Mouse (Mus musculus): Measurements from ENCODE around the gene Cox15.

The Cox15 gene

DNA sequence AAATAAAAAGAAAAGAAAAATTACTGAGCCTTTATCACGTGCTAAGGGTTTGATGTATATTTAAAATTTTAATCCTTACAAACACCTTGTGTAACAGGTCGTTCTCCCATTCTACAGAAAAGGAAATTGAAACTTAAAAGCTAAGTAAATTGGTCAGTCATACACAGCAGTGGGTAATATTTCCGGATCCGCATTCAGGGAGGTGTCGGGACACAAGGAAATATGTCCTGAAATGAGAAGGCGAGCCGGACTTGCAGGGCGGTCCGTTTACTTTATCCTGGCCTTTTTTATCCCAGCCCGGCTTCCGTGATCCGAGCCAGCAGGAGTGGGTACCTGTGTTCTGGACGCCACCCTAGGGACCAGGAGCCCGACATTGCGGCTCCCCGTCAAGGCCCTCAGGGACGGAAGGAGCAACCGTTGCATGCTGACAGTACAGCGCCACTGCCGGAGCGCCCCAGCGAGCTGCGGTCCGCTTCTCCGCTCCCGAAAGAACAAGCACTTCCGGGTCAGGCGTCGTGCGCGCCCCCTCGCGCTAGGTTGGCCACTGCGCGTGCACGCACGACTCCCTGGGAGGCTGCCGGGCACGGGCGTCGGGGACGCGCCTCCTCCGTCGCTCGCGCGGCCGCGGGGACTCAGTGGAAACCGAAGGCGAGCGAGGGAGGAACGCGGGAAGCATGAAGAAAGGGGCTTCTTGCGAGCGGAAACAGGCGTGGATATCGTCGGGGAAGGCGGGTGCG lies at the start of gene Cox15, which contains the start of gene Cutc:
Gene Cox15, minus strand, starts transcription at position 512 of the 737 bp plus-strand sequence.
Gene Cutc, plus strand, starts transcription at position 508 of the 737 bp plus-strand sequence.
- DNase-seq (ENCODE audit: low spot score), result peak; percentile 98

DNA sequence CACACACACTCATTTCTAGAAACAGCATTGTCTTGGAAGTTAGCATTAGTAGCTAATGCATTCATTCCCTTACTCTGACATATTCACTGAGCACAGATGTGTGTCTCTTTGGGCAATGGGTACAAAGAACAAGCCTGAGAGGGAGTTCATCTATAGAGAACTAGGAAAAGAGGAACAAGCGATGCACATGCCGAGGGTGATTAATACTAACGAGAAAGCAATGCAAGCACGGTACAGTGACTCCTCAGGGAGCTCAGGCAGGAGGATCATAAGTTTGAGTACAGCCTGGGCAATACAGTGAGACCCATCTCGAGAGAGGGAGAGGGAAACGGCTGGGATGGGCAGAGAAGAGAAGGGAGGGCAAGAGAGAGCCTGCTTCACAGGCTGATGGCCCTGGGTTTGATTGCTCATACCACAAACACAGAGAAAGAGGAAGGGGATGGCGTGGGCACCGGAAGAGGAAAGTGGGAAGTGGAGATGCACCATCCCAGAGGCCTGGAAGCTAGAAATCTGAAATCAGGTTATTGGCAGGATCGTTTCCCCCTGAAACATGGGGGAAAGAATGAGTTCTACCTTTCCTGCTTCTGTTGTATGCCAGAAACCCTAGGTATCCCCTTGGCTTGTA lies 48.7 kb upstream of the Cox15 start:
- DNase-seq (ENCODE audit: low spot score), result no peak

DNA sequence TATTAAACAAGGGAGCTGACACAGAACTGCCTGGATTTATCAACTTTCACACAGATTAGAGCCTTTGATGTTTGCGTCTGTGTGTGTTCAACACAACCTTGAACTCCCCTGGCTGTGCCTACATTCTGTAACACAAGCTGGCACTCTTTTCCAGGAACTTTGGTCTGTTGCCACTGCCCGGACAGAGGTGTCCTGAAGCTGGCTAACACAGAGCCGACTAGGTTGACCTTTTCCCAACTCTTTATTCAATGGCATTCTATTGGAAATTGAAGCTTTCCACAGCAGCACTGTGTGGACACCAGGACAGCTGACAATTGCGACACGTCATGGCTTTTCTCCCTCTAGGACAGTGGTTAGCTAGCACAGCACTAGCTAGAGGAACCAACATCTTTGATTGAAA lies 44.4 kb upstream of the Cox15 start:
- no peak for DNase-seq (ENCODE audit: low spot score)

DNA sequence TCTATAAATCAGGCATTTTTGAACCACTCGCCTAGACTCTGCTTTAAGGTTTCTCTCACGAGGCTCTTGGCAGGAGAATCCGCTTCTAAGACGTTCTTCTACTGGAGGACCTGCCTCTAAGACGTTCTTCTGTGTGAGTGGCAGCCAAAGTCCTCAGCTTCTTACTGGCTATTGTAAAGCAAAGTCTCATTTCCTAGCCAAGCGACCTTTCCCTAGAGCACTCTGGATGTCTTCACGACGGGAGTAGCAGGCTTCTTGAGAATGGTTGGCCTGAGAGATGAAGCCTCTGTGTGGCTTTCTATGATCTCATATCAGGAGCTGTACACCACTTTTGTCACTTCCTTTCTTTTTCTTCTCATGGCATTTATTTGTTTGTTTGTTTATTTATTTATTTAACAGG lies 42.7 kb upstream of the Cox15 start:
- no peak for DNase-seq (ENCODE audit: low spot score)

DNA sequence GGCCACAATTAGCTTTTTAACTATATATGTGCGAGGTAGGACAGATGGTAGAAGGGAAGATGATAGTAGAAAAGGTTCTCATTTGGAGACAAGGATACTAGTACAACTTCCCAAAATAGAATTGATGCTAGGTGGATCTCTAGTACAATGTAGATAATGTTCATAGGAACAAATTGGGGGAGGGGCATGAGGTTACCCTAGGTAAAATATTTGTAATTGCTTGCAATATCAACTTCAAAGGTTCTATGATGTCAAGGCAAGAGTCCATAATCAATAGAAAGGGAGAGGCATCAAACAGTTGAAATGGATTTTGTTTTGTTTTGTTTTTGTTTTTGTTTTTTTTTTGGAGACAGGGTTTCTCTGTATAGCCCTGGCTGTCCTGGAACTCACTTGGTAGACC lies 41.2 kb upstream of the Cox15 start:
- DNase-seq (ENCODE audit: low spot score), result no peak

DNA sequence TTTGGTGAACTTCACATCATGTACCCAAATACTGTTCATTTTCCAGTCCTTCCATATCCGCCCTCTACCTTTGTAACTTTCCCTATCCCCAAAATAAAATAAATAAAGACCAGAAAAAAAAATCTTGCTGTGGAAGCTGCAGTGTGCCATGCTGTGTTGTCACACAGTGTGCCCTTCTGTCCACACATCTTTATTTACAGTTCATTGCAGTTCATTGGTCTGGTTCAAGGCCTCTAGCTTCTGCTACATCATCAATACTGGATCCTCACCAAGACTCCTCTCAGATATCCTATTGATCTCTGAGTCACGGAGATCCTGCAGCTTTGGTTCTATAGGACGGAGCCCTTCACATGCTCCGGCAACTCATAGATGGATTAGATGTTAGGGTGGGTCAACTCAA lies 39.7 kb upstream of the Cox15 start:
- DNase-seq (ENCODE audit: low spot score), result no peak

DNA sequence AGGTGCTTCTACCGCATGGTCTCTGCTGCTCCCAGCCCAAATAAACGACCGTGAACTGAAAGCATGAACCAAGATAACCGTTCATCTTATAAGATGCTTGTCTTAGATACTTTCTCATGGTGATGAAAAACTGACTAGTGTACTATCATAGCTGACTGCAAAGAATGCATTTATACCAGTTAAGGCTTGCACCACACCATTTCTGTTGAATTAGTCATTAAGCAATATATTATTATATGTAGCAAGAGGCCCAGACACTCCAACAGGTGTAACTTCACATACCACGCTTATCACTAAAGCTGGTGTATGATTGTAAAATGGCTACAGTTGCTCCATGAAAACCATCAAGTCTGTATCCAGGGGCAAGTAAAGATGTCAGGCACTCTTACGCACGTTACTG lies 37.0 kb upstream of the Cox15 start:
- DNase-seq (ENCODE audit: low spot score), result no peak

DNA sequence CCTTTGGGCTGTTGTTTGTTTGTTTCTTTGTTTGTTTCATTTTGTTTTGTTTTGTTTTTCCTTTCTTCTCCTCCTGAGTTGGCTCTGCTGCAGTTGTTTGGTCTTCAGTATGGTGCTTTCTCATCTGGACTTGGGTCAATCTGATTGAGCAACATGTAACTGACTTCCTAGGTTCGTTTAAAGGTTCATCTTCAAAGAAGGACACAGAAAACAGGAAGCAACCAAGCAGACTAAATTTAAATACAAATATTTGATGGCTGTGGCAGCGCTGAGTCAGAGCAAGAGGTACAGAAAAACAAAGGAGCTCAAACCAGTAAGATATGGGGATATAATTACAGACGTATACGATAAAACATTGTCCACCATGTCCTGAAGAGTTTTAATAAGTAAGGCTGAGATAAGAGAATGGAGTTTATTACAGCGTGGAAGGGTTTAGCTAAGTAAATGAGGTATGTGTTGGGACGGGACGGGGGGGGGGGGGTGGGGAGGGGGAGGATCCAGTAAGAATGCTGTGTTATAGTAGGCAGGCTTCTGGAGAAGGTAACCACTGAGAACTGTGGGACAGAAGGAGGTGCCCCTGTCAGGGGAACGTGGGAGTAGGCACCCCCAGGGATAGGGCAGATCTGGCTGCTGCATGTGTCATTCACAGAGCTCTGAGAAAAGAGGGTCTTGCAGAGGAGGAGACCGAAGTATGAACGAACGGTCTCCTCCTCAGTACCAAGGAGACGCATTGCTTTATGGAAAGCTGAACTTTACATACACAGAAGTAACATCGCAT lies 33.6 kb upstream of the Cox15 start:
- no peak for DNase-seq (ENCODE audit: low spot score)

DNA sequence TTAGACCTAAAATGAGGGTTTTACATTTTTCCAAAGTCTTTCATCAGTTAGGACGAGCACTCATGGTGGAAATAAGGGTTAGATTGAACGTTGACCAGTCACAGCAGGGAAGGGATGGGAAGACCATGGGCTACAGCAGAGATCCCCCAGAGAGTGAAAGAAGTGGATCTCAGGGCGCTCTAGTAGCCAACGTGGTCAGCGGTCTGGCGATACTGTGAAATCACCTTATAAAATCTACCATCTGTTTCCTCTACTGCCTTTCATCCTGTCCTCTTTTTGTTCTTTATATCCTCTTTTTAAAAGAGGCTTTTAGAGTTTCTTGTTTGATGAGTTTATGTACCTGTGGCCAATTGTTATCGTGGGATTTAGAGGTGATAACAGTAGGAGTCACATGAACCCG lies 32.0 kb upstream of the Cox15 start:
- DNase-seq (ENCODE audit: low spot score), result no peak

DNA sequence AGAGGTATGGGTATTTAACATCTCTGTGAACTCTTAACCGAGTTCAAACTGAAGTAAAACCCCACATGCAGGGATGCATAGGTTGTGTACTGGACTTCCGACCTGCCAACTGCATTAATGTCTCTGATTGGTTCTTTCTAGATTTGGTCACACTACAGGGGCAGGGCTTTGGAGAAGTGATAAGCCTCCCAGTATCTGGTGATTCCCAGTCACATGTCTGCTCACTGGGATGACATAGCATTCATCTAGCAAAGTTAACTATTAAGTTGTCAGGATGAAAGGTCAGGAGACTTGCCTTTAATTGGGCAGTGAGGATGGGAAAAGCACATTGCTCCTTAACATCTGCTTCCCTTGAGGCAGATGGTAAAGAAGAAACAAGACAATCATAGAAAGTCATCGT lies 29.2 kb upstream of the Cox15 start, which contains the start of gene Abcc2:
Gene Abcc2, plus strand, starts transcription at position 213 of the 400 bp plus-strand sequence.
- no peak for DNase-seq (ENCODE audit: low spot score)

DNA sequence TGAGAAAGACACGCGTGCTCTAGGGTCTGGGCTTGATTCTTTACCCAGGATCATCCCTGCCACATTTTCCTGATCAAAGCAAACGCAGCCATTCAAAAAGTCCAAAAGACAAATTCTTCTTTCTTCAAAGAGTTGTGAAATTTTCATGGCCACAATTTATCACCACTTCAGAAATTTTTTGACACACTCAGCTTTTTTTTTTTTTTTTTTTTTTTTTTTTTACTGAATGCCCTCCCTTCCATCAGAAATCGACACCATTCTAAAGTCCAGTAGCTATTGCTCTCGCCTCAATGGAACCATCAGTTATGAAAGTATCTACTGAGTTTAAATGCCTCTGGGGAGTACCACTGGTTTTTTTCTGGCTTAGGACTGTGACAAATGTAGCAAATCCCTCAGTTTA lies 27.6 kb upstream of the Cox15 start:
- no peak for DNase-seq (ENCODE audit: low spot score)

DNA sequence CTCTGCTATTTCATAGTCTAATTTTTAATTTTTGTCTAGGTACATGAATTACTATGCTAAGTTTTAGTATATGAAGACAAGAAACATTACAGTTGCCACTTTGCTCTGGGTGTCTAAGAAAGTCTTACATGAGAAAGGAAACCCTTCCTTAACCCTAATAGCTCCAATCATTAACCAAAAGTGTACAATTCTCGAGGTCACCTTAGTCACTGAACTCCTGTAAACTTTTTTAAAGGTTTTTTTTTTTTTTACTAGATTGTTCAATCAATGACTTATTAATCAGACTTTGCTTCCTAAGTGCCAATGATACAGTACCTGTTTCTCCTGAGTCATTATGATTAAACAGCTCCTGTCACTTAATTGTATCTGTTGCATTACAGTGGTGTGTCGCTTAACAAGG lies 24.5 kb upstream of the Cox15 start:
- no peak for DNase-seq (ENCODE audit: low spot score)

DNA sequence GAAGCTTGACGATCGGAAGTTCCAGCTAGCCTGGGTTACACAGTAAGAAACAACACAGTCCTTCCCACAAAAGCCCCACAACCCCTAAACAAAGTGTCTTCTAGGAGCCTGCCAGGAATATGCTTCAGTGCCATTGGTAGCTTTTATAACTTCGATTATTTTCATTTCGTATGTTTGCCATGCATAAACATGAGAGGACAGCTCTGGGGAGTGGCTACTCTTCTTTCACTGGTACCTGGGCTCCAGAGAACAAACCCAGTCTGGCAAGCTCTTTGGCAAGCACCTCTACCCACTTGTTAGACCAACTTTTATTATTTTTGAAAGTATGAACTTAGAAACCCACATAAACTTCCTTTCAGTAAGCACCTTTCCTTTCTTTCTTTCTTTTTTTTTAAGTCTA lies 23.8 kb upstream of the Cox15 start:
- no peak for DNase-seq (ENCODE audit: low spot score)

DNA sequence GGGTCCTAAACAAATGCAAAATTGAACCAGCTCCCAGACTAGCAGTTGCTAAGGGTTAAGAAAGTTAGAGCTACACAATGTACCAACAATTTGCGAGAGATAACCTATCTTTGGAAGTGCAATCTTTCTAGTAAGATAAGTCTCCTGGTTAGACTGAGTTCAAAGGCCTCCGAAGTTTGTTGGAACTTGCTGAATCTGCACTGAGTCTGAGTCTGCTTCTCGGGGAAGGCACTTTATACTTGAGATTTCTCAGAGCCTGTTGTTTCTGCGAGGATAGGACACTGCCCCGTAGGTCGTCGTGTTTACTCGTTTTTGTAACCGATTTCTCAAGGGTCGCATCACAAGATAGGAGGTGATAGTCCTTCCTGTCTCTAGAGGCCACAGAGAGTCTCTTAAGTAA lies 22.6 kb upstream of the Cox15 start:
- DNase-seq (ENCODE audit: low spot score), result no peak

DNA sequence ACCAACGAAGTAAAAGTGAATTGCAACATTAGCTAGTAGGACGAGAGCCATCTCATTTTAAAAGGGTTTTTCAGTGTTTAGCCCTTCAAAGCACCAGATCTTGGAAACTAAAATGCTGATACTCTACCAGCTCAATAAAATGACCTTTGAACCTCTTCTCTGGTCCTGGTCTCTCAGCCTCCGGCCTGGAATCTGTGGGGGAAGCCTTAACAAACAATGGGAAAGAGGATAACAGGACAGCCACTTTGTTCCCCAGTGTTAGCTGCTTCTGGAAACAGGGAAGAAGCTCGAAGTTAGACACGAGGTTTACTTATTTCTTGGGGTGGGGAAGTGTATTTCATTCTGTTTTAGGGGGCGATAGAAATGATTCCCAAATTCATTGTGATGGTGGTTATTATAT lies 19.5 kb upstream of the Cox15 start:
- DNase-seq (ENCODE audit: low spot score), result no peak

DNA sequence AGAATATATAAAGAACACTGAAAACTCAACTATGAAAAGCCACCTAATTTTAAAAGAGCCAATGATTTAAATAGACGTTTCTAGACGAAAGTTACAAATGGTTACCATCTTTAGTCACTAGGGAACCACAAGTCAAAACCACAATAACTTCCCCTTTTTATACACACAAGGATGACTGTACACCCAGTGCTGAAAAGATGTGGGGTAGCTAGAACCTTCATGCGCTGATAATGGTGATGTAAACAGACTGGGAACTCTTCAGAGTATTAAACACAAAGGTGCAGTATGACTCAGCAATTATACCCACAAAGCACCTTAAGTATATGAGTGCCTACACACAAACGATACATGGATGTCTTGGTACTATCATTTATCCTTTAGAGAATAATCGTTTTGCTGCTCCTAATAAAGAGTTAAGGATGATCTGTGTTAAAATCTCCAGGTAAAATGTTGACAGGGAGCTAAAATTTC lies 18.7 kb upstream of the Cox15 start:
- DNase-seq (ENCODE audit: low spot score), result no peak

DNA sequence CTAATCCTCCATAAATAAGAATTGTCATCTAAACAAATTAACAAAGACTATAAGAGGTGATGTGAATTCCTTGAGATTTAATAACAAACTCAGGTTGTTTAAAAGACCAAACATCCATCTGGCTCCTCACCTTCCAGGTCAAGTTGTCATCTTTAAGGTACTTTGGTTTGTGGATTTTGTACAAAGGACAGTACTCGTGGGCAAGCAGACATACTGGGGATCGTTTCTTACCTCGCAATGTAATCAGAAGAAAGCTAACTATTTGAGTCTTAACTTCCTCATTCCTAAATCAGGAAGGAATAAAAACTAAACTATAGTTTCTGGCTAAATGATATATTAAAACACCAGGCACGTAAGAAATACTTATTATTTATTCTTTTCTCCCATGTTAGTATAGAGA lies 17.8 kb upstream of the Cox15 start:
- no peak for DNase-seq (ENCODE audit: low spot score)

DNA sequence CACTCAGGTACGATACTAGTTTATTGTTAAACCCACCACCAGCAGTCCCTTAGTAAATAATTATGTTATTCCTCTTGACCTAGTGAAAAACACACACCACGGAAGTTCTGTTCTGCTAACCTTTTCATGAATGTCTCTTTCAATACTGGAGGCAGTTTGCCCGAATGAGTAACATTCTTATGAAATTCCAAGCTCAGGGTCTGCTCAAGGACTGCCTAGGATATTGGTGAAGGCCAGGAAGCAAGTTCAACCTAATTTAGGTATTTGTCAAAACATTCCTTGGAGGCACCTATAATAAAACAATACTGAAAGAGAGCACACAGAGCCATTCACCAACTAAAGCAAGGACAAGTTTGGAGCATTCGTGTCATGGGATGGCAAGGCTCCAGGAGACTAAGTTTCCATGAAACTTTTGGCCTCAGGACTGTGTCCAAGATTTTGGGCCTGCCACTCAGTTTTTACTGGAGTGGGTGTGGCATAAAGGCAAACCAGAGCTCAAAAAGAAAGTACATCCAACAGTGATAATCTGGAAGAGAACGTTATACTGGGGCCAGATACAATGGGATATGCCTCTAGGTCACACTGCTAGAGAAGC lies 16.7 kb upstream of the Cox15 start:
- no peak for DNase-seq (ENCODE audit: low spot score)

DNA sequence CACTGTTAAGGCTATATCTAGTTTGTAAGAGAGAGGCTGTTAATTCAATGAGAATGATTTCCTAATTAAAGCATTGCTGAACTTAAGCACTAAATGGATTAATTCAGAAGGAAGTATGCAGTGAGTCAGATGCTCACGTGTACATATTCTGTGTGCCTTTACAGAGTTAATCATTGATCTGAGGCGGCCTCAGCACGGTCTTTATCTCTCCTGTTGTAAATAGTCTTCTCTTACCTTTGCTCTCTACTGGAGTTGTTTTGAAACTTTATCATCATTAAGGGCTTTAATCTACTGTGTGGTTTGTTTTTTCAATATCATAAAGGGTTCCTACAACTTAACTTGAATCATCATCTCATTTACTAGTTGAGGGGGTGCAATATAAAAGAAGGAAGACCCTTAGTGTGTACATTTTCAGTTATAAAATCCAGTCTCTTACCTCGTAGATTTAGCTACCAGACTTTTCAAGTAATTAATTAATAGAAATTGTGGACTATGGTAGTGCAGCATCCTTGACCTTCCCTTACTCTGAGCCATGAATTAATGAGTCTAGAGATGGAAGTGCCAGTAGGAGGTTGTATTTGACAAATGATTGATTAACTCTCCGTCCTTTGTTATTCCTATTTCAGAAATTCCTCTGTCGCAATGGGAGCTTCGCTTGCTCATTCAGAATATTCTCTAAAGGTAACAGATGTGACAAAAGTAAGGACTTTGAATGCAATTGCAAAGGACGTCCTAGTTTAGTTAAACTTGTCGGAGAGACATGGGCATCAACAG lies 14.9 kb upstream of the Cox15 start:
- DNase-seq (ENCODE audit: low spot score), result no peak

DNA sequence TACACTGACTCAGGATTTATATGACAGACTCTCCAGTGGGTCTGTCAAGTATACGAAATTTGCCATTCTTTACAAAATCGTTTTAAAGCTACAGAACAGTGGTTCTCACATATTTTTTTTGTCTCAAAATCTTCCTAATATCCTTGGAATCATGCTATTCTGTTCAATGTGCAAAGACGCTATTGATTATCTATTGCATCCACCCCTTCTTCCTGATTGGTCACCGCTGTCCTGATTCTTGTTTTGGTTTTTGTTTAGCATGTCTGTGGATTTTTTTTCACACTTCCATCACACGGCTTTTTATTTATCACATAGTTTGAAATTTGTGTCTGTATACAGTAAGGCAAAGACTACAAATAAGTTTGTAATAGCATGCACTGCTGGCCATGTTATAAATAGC lies 13.7 kb upstream of the Cox15 start:
- DNase-seq (ENCODE audit: low spot score), result no peak

DNA sequence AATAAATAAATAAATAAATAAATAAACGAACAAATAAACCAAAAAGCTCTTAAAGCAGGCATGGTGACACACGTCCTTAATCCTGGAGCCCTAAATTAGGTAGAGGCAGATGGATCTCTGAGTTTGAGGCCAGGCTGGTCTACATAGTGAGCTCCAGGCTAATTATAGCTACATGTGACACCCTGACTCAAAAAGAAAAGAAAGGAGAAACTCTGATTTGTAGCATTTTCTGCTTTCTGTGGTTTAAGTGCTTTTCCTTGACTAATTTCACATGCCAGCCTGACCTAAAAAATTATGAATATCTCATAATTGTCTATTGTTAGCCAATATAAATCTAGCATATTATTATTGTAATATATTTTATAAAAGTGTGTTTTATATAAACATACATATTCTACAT lies 9.6 kb upstream of the Cox15 start:
- DNase-seq (ENCODE audit: low spot score), result no peak
